In genomic region chr9:53435830-53436570, GRCm38 (mm10) we compare ENCODE assay signal across 22 mouse cellular contexts. TPM values are rescaled to one million over a fixed set of nuclear protein-coding genes. Genes with fewer than 3 reads are reported as not detected.
"Had no signal": no experiment of that assay in that cellular context is flagged by ENCODE, and none has a peak within 500 bp of the region (broad histone marks: within the 10 kb centered on the region; RNA-seq: fewer than 3 reads in every experiment).

No protein-coding gene starts in this region.

- H3K9me3 ChIP-seq: kidney, embryonic 15.5 days; limb, embryonic 10.5 days; limb, embryonic 13.5 days; liver, embryonic 12.5 days; liver, embryonic 15.5 days; megakaryocyte, embryonic 14.5 days; midbrain, embryonic 10.5 days; midbrain, embryonic 13.5 days had no signal

- DNase-seq: kidney, adult 11 months; kidney, adult 8-10 months; kidney, postnatal 14 days; kidney, postnatal 4 days; liver; lung, adult 2 months; lung, postnatal 14 days; lung, postnatal 4 days; right cerebral cortex, postnatal 4 days; thymus, adult 18-20 months; thymus, postnatal 14 days had no signal

- H3K4me3 ChIP-seq: kidney, embryonic 15.5 days; limb, embryonic 10.5 days; limb, embryonic 13.5 days; liver, embryonic 12.5 days; liver, embryonic 15.5 days; megakaryocyte, embryonic 14.5 days; midbrain, embryonic 10.5 days; midbrain, embryonic 13.5 days; myocyte had no signal

- H3K27me3 ChIP-seq: kidney, embryonic 15.5 days; limb, embryonic 13.5 days; liver, embryonic 12.5 days; liver, embryonic 15.5 days; megakaryocyte, embryonic 14.5 days; midbrain, embryonic 13.5 days had no signal

- H3K4me1 ChIP-seq: kidney, embryonic 15.5 days; limb, embryonic 10.5 days; limb, embryonic 13.5 days; liver, embryonic 12.5 days; liver, embryonic 15.5 days; midbrain, embryonic 13.5 days had no signal

- H3K27ac ChIP-seq: kidney, embryonic 15.5 days; limb, embryonic 10.5 days; limb, embryonic 13.5 days; liver, embryonic 12.5 days; liver, embryonic 15.5 days; midbrain, embryonic 10.5 days; midbrain, embryonic 13.5 days had no signal

- H3K9ac ChIP-seq: kidney, embryonic 15.5 days; limb, embryonic 13.5 days; liver, embryonic 12.5 days; liver, embryonic 15.5 days; midbrain, embryonic 13.5 days had no signal

- ATAC-seq: liver, embryonic 12.5 days; midbrain, embryonic 13.5 days; midbrain, embryonic 16.5 days had no signal

RNA-seq across cellular contexts. Expression of gene 4930550C14Rik, which starts 33.9 kb away (rescaled TPM):
- total RNA-seq: monocyte, adult 5-6 weeks had no signal
